Mouse (Mus musculus): ENCODE results near the gene Nlgn2. TPM values are rescaled to one million over a fixed set of nuclear protein-coding genes. Genes with fewer than 3 reads are reported as not detected.

Nlgn2 gene
- polyA plus RNA-seq, 1 experiment from 2014 or later = 11.4 TPM

- ATAC-seq (ENCODE audit: insufficient read depth, low FRiP score, low TSS enrichment) = peak; percentile 23
Observed at GRCm38 (mm10) chr11:69880506-69880852, 42.9 kb upstream of the Nlgn2 start.

GRCm38 (mm10) chr11:69879711-69880110 is 42.1 kb upstream of the Nlgn2 start:
- 49% methylated on average over 15 of the region's 15 CpGs for WGBS
- Histone ChIP-seq H3K9ac (ENCODE audit: low read length) (no peak overlapping the region), H3K4me1 (ENCODE audit: control insufficient read depth, insufficient read depth, low read length) (peaks cover 13% of the 10 kb centered on the region), H3K4me2 (ENCODE audit: low read depth) (peak overlapping the region; percentile 79), H3K27me3 (ENCODE audit: control insufficient read depth, insufficient read depth, low read length) (no peaks in the 10 kb centered on the region), H3K36me3 (ENCODE audit: control insufficient read depth, insufficient read depth, low read length) (no peaks in the 10 kb centered on the region), H3K9me3 (ENCODE audit: control insufficient read depth, low read length) (no peaks in the 10 kb centered on the region), H3K27ac (ENCODE audit: low read depth, low read length) (no peak overlapping the region), H3K4me3 (ENCODE audit: low read depth, low read length) (peak overlapping the region; percentile 13; the same call in 1 of the 2 replicates)
- no peak for ATAC-seq (ENCODE audit: insufficient read depth, low FRiP score, low TSS enrichment)
- DNase-seq (ENCODE audit: low spot score) = no peak

More at GRCm38 (mm10) chr11:69880506-69880852, 42.9 kb upstream of the Nlgn2 start:
- Histone ChIP-seq H3K4me1 (ENCODE audit: control insufficient read depth, insufficient read depth, low read length) (peaks cover 13% of the 10 kb centered on the region), H3K4me3 (ENCODE audit: low read depth, low read length) (peak overlapping the region; percentile 50), H3K27me3 (ENCODE audit: control insufficient read depth, insufficient read depth, low read length) (no peaks in the 10 kb centered on the region), H3K9ac (ENCODE audit: low read length) (peak overlapping the region; percentile 63), H3K36me3 (ENCODE audit: control insufficient read depth, insufficient read depth, low read length) (no peaks in the 10 kb centered on the region), H3K4me2 (ENCODE audit: low read depth) (peak overlapping the region; percentile 79), H3K9me3 (ENCODE audit: control insufficient read depth, low read length) (no peaks in the 10 kb centered on the region), H3K27ac (ENCODE audit: low read depth, low read length) (peak overlapping the region; percentile 34; the same call in 1 of the 2 replicates)
- under 1% methylated on average over 18 of the region's 18 CpGs for WGBS
- peak; percentile 79 for DNase-seq (ENCODE audit: low spot score)

- Histone ChIP-seq H3K36me3 (ENCODE audit: control insufficient read depth, insufficient read depth, low read length) (no peaks in the 10 kb centered on the region), H3K27me3 (ENCODE audit: control insufficient read depth, insufficient read depth, low read length) (no peaks in the 10 kb centered on the region), H3K4me1 (ENCODE audit: control insufficient read depth, insufficient read depth, low read length) (peaks cover 13% of the 10 kb centered on the region), H3K4me2 (ENCODE audit: low read depth) (no peak overlapping the region), H3K9ac (ENCODE audit: low read length) (no peak overlapping the region), H3K27ac (ENCODE audit: low read depth, low read length) (no peak overlapping the region), H3K9me3 (ENCODE audit: control insufficient read depth, low read length) (no peaks in the 10 kb centered on the region), H3K4me3 (ENCODE audit: low read depth, low read length) (no peak overlapping the region)
- ATAC-seq (ENCODE audit: insufficient read depth, low FRiP score, low TSS enrichment) (no peak), DNase-seq (ENCODE audit: low spot score) (no peak)
- 89% methylated on average over 6 of the region's 6 CpGs for WGBS
Observed at GRCm38 (mm10) chr11:69878952-69879351, 41.4 kb upstream of the Nlgn2 start.

- H3K4me1 ChIP-seq (ENCODE audit: control insufficient read depth, insufficient read depth, low read length) = peaks cover 13% of the 10 kb centered on the region
- H3K9me3 ChIP-seq (ENCODE audit: control insufficient read depth, low read length) = no peaks in the 10 kb centered on the region
- H3K4me2 ChIP-seq (ENCODE audit: low read depth) = no peak overlapping the region; the same call in 1 of the 2 replicates
- H3K9ac ChIP-seq (ENCODE audit: low read length) = no peak overlapping the region
- DNase-seq (ENCODE audit: low spot score) (no peak), ATAC-seq (ENCODE audit: insufficient read depth, low FRiP score, low TSS enrichment) (no peak)
- H3K27ac ChIP-seq (ENCODE audit: low read depth, low read length) = no peak overlapping the region
- 91% methylated on average over 3 of the region's 3 CpGs for WGBS
- no peak overlapping the region for H3K4me3 ChIP-seq (ENCODE audit: low read depth, low read length)
- no peaks in the 10 kb centered on the region for H3K27me3 ChIP-seq (ENCODE audit: control insufficient read depth, insufficient read depth, low read length)
- no peaks in the 10 kb centered on the region for H3K36me3 ChIP-seq (ENCODE audit: control insufficient read depth, insufficient read depth, low read length)
Observed at GRCm38 (mm10) chr11:69878399-69878798, 40.8 kb upstream of the Nlgn2 start.

GRCm38 (mm10) chr11:69877878-69878277 is 40.3 kb upstream of the Nlgn2 start, which contains the start of gene Tmem95:
TSS of gene Tmem95 (minus strand) at chr11:69878018.
- no peaks in the 10 kb centered on the region for H3K27me3 ChIP-seq (ENCODE audit: control insufficient read depth, insufficient read depth, low read length)
- H3K9me3 ChIP-seq (ENCODE audit: control insufficient read depth, low read length) = no peaks in the 10 kb centered on the region
- peak within 1 kb of the TSS; percentile 3 for H3K4me2 ChIP-seq (ENCODE audit: low read depth)
- H3K27ac ChIP-seq (ENCODE audit: low read depth, low read length) = no peak within 1 kb of the TSS
- no peaks in the 10 kb centered on the region for H3K36me3 ChIP-seq (ENCODE audit: control insufficient read depth, insufficient read depth, low read length)
- WGBS = 94% methylated on average over 11 of the region's 11 CpGs
- DNase-seq (ENCODE audit: low spot score) (no peak), ATAC-seq (ENCODE audit: insufficient read depth, low FRiP score, low TSS enrichment) (no peak)
- no peak within 1 kb of the TSS for H3K4me3 ChIP-seq (ENCODE audit: low read depth, low read length)
- no peak within 1 kb of the TSS for H3K9ac ChIP-seq (ENCODE audit: low read length)
- H3K4me1 ChIP-seq (ENCODE audit: control insufficient read depth, insufficient read depth, low read length) = peaks cover 13% of the 10 kb centered on the region

GRCm38 (mm10) chr11:69876867-69877266 is 39.3 kb upstream of the Nlgn2 start:
- H3K4me2 ChIP-seq (ENCODE audit: low read depth) = peak overlapping the region; percentile 3; the same call in 1 of the 2 replicates
- H3K27ac ChIP-seq (ENCODE audit: low read depth, low read length) = no peak overlapping the region

GRCm38 (mm10) chr11:69876186-69876585 is 38.6 kb upstream of the Nlgn2 start:
- Histone ChIP-seq H3K9me3 (ENCODE audit: control insufficient read depth, low read length) (no peaks in the 10 kb centered on the region), H3K4me3 (ENCODE audit: low read depth, low read length) (no peak overlapping the region), H3K27me3 (ENCODE audit: control insufficient read depth, insufficient read depth, low read length) (no peaks in the 10 kb centered on the region), H3K36me3 (ENCODE audit: control insufficient read depth, insufficient read depth, low read length) (no peaks in the 10 kb centered on the region), H3K27ac (ENCODE audit: low read depth, low read length) (no peak overlapping the region), H3K4me1 (ENCODE audit: control insufficient read depth, insufficient read depth, low read length) (peaks cover 9% of the 10 kb centered on the region), H3K4me2 (ENCODE audit: low read depth) (no peak overlapping the region), H3K9ac (ENCODE audit: low read length) (no peak overlapping the region)
- DNase-seq (ENCODE audit: low spot score) = no peak
- WGBS = 66% methylated on average over 7 of the region's 7 CpGs
- ATAC-seq (ENCODE audit: insufficient read depth, low FRiP score, low TSS enrichment) = no peak

More at GRCm38 (mm10) chr11:69876867-69877266, 39.3 kb upstream of the Nlgn2 start:
- H3K4me1 ChIP-seq (ENCODE audit: control insufficient read depth, insufficient read depth, low read length) = peaks cover 13% of the 10 kb centered on the region
- WGBS = 3% methylated on average over 12 of the region's 12 CpGs
- no peak overlapping the region for H3K4me3 ChIP-seq (ENCODE audit: low read depth, low read length)
- 0 out of 2 replicates have a peak, but pooled peaks have one; percentile 40 for ATAC-seq (ENCODE audit: insufficient read depth, low FRiP score, low TSS enrichment)
- H3K9ac ChIP-seq (ENCODE audit: low read length) = no peak overlapping the region
- H3K27me3 ChIP-seq (ENCODE audit: control insufficient read depth, insufficient read depth, low read length) = no peaks in the 10 kb centered on the region
- no peaks in the 10 kb centered on the region for H3K36me3 ChIP-seq (ENCODE audit: control insufficient read depth, insufficient read depth, low read length)
- DNase-seq (ENCODE audit: low spot score) = peak; percentile 85
- H3K9me3 ChIP-seq (ENCODE audit: control insufficient read depth, low read length) = no peaks in the 10 kb centered on the region

- H3K4me1 ChIP-seq (ENCODE audit: control insufficient read depth, insufficient read depth, low read length) = no peaks in the 10 kb centered on the region
- no peaks in the 10 kb centered on the region for H3K27me3 ChIP-seq (ENCODE audit: control insufficient read depth, insufficient read depth, low read length)
- H3K9me3 ChIP-seq (ENCODE audit: control insufficient read depth, low read length) = no peaks in the 10 kb centered on the region
- H3K9ac ChIP-seq (ENCODE audit: low read length) = no peak overlapping the region
- no peak overlapping the region for H3K4me3 ChIP-seq (ENCODE audit: low read depth, low read length)
- no peak overlapping the region for H3K27ac ChIP-seq (ENCODE audit: low read depth, low read length)
- no peak for ATAC-seq (ENCODE audit: insufficient read depth, low FRiP score, low TSS enrichment)
- no peak for DNase-seq (ENCODE audit: low spot score)
- WGBS = 72% methylated on average over 4 of the region's 4 CpGs
- no peak overlapping the region for H3K4me2 ChIP-seq (ENCODE audit: low read depth)
- H3K36me3 ChIP-seq (ENCODE audit: control insufficient read depth, insufficient read depth, low read length) = no peaks in the 10 kb centered on the region
Observed at GRCm38 (mm10) chr11:69872451-69872850, 34.9 kb upstream of the Nlgn2 start.

- WGBS = 84% methylated on average over 7 of the region's 7 CpGs
- DNase-seq (ENCODE audit: low spot score) = no peak
- no peak for ATAC-seq (ENCODE audit: insufficient read depth, low FRiP score, low TSS enrichment)
Observed at GRCm38 (mm10) chr11:69871822-69872221, 34.2 kb upstream of the Nlgn2 start.

More at GRCm38 (mm10) chr11:69871822-69872221, 34.2 kb upstream of the Nlgn2 start:
- no peaks in the 10 kb centered on the region for H3K9me3 ChIP-seq (ENCODE audit: control insufficient read depth, low read length)
- no peak overlapping the region for H3K4me2 ChIP-seq (ENCODE audit: low read depth)
- H3K9ac ChIP-seq (ENCODE audit: low read length) = no peak overlapping the region
- H3K36me3 ChIP-seq (ENCODE audit: control insufficient read depth, insufficient read depth, low read length) = no peaks in the 10 kb centered on the region
- H3K4me1 ChIP-seq (ENCODE audit: control insufficient read depth, insufficient read depth, low read length) = no peaks in the 10 kb centered on the region
- no peak overlapping the region for H3K4me3 ChIP-seq (ENCODE audit: low read depth, low read length)
- no peak overlapping the region for H3K27ac ChIP-seq (ENCODE audit: low read depth, low read length)
- H3K27me3 ChIP-seq (ENCODE audit: control insufficient read depth, insufficient read depth, low read length) = no peaks in the 10 kb centered on the region
